Mouse (Mus musculus): ENCODE data around the gene Olfr524.

GRCm38 (mm10) chr7:140188391-140189328 is 17.1 kb downstream of the Olfr524 start:
- TF ChIP-seq POLR2A (IDR thresholded peaks at IDR 0.05; ENCODE audit: borderline replicate concordance, low read depth, low read length) (no peak), CTCF (IDR thresholded peaks at IDR 0.05; ENCODE audit: low read depth, low read length) (no peak)
